Mouse (Mus musculus) heart, postnatal 36 days (tissue): ENCODE data around the gene Hddc3. TPM values are rescaled to one million over a fixed set of nuclear protein-coding genes. Genes with fewer than 3 reads are reported as not detected.
"Not testable (repeated sequence)": the region's sequence is repeated elsewhere in the genome, so short reads cannot be mapped to it uniquely, and the experiment has no call there.

ENCODE experiments used
- DNase-seq, 2 experiments: peaks; one replicate each; pipeline ENCODE4 v3.0.0; 2021 to 2022
- intact Hi-C: fragments of 180-260 bp; cut with DNase I; formaldehyde crosslinking; loops from one replicate; pipeline ENCODE4 v1.15.1; 2025
- total RNA-seq, 2 experiments: library from RNA; stranded (reverse); gene quantifications; 2 replicates each; pipeline ENCODE4 v1.2.3; 2021

The Hddc3 gene
- total RNA-seq, 2 experiments from 2014 or later: 36.1 to 36.4 TPM

DNA sequence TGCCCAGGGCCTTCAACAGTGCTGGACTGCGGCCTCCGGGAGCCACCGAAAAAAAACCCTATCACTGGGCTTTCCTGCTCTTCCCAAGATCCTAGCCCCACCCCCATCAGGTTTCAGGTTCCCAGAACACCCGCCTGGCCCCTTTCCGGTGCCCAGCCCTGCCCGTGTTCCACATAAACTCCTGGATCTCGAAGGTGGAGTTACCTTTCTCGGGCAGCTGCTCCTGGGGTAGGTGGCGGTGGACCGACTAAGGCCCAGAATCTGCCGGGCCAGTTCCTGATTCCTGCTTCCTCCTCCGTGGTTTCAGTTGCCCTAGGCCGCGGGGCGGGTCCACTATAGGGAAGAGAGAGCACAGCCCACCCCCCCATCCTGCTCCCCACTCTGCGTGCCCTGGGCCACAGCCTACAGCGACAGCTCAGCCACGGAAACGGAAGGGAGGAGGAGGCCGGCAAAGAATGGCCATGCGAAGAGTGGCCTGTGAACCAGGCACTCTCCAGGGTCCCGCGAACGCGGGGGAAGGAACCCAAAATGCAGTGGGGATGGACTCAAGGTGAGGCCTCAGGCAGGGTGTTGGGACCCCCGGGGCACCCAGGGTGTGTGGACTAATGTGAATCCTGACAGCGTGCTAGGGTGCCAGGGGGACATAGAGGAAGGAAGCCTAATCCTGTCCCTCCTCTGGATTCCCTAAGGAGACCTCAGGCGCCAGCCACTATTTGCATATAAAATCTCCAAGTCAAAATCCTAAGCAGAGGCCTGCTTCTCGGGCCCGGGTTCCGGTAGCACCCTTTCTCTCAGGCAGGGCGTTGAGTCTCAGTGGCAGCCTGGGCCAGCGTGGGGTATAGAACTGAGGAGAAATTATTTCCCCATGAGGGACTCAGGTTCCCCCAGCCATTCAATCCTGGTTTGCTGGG is 45.0 kb downstream of the Hddc3 start, which contains the start of gene Fes:
Fes (minus strand) TSS at position 314 of the 911 bp plus-strand sequence.
- peak; percentile 75 to 82 for DNase-seq
- intact Hi-C loops: loop anchor here (5.0 to 10.0 kb wide), 3 partner anchors 299 to 457 kb away; partner anchors contain the start of gene Crtc3

- no peak for DNase-seq
- intact Hi-C loops: no loop called here
Observed at GRCm38 (mm10) chr7:80392119-80392518, 49.2 kb downstream of the Hddc3 start.

DNA sequence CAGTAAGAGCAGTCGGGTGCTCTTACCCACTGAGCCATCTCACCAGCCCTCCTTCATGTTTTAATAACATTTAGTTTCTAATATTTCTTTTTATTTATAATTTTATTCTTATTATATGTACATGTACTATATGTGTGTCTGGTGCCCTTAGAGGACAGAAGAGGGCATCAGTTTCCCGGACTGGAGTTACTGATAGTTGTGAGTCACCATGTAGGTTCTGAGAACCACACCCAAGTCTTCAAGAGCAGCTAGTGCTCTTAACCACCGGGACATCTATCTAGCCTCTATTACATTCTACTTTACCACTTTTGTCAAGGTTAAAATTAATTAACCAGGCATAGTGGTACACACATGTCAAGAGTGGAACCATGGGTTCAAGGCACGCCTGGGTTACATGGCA is 51.7 kb downstream of the Hddc3 start:
- DNase-seq: no peak
- intact Hi-C loops: no loop called here

- intact Hi-C loops, DNase-seq: not testable (repeated sequence)
Observed at GRCm38 (mm10) chr7:80396427-80396826, 53.5 kb downstream of the Hddc3 start.

DNA sequence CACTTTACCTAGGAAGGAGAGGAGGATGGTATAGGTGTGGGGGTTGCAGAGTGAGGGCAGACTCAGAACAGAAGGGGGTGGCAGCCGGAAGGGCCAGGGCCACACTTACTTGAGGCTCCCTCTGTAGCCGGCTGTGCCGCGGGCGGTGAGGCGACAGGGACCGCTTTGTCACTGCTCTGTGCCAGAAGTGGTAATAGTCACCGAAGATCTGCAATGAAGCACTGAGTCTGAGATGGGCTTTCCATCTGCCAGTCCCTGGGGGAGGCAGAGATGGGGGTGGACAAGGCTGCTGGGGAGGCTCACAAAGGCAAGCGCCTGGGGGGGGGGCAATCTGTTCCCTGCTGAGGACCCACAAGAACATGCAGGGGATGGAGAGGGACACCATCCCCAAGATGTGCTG is 55.1 kb downstream of the Hddc3 start:
- intact Hi-C loops: no loop called here

GRCm38 (mm10) chr7:80398654-80399444 is 55.9 kb downstream of the Hddc3 start:
- intact Hi-C loops: no loop called here
- no peak for DNase-seq

More for the DNA sequence above, 55.1 kb downstream of the Hddc3 start:
- no peak for DNase-seq

DNA sequence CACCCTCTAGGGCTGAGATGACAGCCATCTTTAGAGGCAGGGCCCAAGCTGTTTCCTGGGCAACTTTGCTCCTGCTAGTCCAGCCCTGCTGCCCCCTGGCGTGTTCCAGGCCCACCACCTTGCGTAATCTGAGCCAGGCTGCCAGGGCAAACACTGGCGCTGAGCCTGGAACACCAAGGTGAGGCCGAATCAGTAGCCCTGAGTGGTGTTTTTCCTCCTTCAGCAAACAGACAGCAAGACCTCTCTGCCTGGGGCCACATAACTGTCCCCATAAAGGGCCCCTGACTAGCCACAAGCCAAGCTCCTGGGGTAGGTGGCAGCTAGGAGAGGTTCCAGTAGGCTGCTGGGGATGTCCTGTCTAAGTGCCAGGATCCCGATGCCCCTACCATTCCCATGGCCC is 57.2 kb downstream of the Hddc3 start:
- intact Hi-C loops: loop anchor here (2.0 kb wide), 1 partner anchor 135 kb away; the partner anchor contains the start of gene Blm
- peak; percentile 56 to 72 for DNase-seq

Other genes starting within 250 kb of the Hddc3 start
- 1,000 to 10,000 TPM; 1,714 to 2,029 TPM for gene Idh2, start 227.7 kb upstream of the Hddc3 start, total RNA-seq
- gene Sema4b, start 156.3 kb upstream of the Hddc3 start, total RNA-seq: 10 to 100 TPM; 12.1 to 12.4 TPM
- gene Cib1, start 110.3 kb upstream of the Hddc3 start, total RNA-seq: 10 to 100 TPM; 15.6 to 16.3 TPM
- 1 to 10 TPM; 1.5 to 1.8 TPM for gene Gdpgp1, start 110.2 kb upstream of the Hddc3 start, total RNA-seq
- under 1 TPM; 0.14 to 0.53 TPM for gene Ttll13, start 96.7 kb upstream of the Hddc3 start, total RNA-seq
- gene Ngrn, start 81.9 kb upstream of the Hddc3 start, total RNA-seq: 10 to 100 TPM; 26.7 to 29.0 TPM
- gene Vps33b, start 73.5 kb upstream of the Hddc3 start, total RNA-seq: 1 to 10 TPM; 6.2 to 7.2 TPM
- 1 to 10 TPM; 2.2 to 2.5 TPM for gene Prc1, start 48.7 kb upstream of the Hddc3 start, total RNA-seq
- 1 to 10 TPM; 3.8 to 7.0 TPM for gene Rccd1, start 18.6 kb upstream of the Hddc3 start, total RNA-seq
- gene Unc45a, start 2.1 kb upstream of the Hddc3 start, total RNA-seq: 10 to 100 TPM; 15.5 to 16.9 TPM
- gene Man2a2, start 28.3 kb downstream of the Hddc3 start, total RNA-seq: 10 to 100 TPM; 60.0 to 62.9 TPM
- 10 to 100 TPM in 1 of 2 experiments, 1 to 10 TPM in 1; 6.9 to 16.0 TPM for gene Fes, start 44.8 kb downstream of the Hddc3 start, total RNA-seq
- gene Furin, start 62.3 kb downstream of the Hddc3 start, total RNA-seq: 100 to 1,000 TPM; 111 to 120 TPM
- gene Blm, start 192.0 kb downstream of the Hddc3 start, total RNA-seq: 1 to 10 TPM; 1.3 to 1.7 TPM